Mouse (Mus musculus): ENCODE measurements around the gene Sipa1l1. TPM values are rescaled to one million over a fixed set of nuclear protein-coding genes. Genes with fewer than 3 reads are reported as not detected.

Gene Sipa1l1
- polyA plus RNA-seq, 2 experiments: 2.6 to 2.7 TPM

GRCm38 (mm10) chr12:82320204-82320603, 151.1 kb downstream of the Sipa1l1 start:
- H3K36me3 ChIP-seq (replicated peaks; ENCODE audit: control insufficient read depth, insufficient read depth, low read depth): no peaks in the 10 kb centered on the region
- DNase-seq (ENCODE audit: low read depth in 3 of 3, low spot score in 3 of 3) (no peak), ATAC-seq (ENCODE audit: insufficient read depth) (no peak)
- 30% methylated on average over 3 of the region's 3 CpGs for WGBS (ENCODE audit: insufficient replicate concordance)
- no peaks in the 10 kb centered on the region; a peak in 1 of 4 replicates for H3K4me1 ChIP-seq (replicated peaks; ENCODE audit: control insufficient read depth in 2 of 2, insufficient read depth in 2 of 2, low read length in 1 of 2)
- TF ChIP-seq CTCF (IDR thresholded peaks at IDR 0.05; ENCODE audit: low read depth): no peak
- no peak for TF ChIP-seq EP300 (IDR thresholded peaks at IDR 0.05; ENCODE audit: low read depth)
- H3K27me3 ChIP-seq (ENCODE audit: control insufficient read depth, insufficient read depth, low read length): no peaks in the 10 kb centered on the region
- no peak overlapping the region for H3K4me2 ChIP-seq (ENCODE audit: low read depth)
- H3K9me3 ChIP-seq (ENCODE audit: control insufficient read depth, low read length): no peaks in the 10 kb centered on the region
- no peak overlapping the region for H3K27ac ChIP-seq
- no peak overlapping the region for H3K9ac ChIP-seq (replicated peaks)
- H3K4me3 ChIP-seq (ENCODE audit: insufficient read depth in 1 of 2, low read depth in 2 of 2, low read length in 2 of 2): no peak overlapping the region

GRCm38 (mm10) chr12:82321397-82321796, 152.3 kb downstream of the Sipa1l1 start:
- H3K27ac ChIP-seq: no peak overlapping the region
- H3K9me3 ChIP-seq (ENCODE audit: control insufficient read depth, low read length): no peaks in the 10 kb centered on the region
- H3K4me1 ChIP-seq (replicated peaks; ENCODE audit: control insufficient read depth in 2 of 2, insufficient read depth in 2 of 2, low read length in 1 of 2): no peaks in the 10 kb centered on the region; a peak in 1 of 4 replicates
- H3K4me3 ChIP-seq (ENCODE audit: insufficient read depth in 1 of 2, low read depth in 2 of 2, low read length in 2 of 2): no peak overlapping the region
- no peak for TF ChIP-seq EP300 (IDR thresholded peaks at IDR 0.05; ENCODE audit: low read depth)
- TF ChIP-seq CTCF (IDR thresholded peaks at IDR 0.05; ENCODE audit: low read depth): no peak
- H3K36me3 ChIP-seq (replicated peaks; ENCODE audit: control insufficient read depth, insufficient read depth, low read depth): no peaks in the 10 kb centered on the region
- no peak for ATAC-seq (ENCODE audit: insufficient read depth)
- no peak overlapping the region for H3K9ac ChIP-seq (replicated peaks)
- DNase-seq (ENCODE audit: low read depth in 3 of 3, low spot score in 3 of 3): no peak
- no peak overlapping the region for H3K4me2 ChIP-seq (ENCODE audit: low read depth)
- 69% methylated on average over 8 of the region's 8 CpGs for WGBS (ENCODE audit: insufficient replicate concordance)
- H3K27me3 ChIP-seq (ENCODE audit: control insufficient read depth, insufficient read depth, low read length): no peaks in the 10 kb centered on the region

GRCm38 (mm10) chr12:82321855-82322254, 152.7 kb downstream of the Sipa1l1 start:
- no peak overlapping the region for H3K9ac ChIP-seq (replicated peaks)
- DNase-seq (ENCODE audit: low read depth in 3 of 3, low spot score in 3 of 3): no peak
- no peak overlapping the region for H3K4me2 ChIP-seq (ENCODE audit: low read depth)
- H3K36me3 ChIP-seq (replicated peaks; ENCODE audit: control insufficient read depth, insufficient read depth, low read depth): no peaks in the 10 kb centered on the region
- no peak overlapping the region for H3K4me3 ChIP-seq (ENCODE audit: insufficient read depth in 1 of 2, low read depth in 2 of 2, low read length in 2 of 2)
- H3K27ac ChIP-seq: no peak overlapping the region
- TF ChIP-seq CTCF (IDR thresholded peaks at IDR 0.05; ENCODE audit: low read depth) (no peak), EP300 (IDR thresholded peaks at IDR 0.05; ENCODE audit: low read depth) (no peak)
- no peaks in the 10 kb centered on the region for H3K27me3 ChIP-seq (ENCODE audit: control insufficient read depth, insufficient read depth, low read length)
- H3K4me1 ChIP-seq (replicated peaks; ENCODE audit: control insufficient read depth in 2 of 2, insufficient read depth in 2 of 2, low read length in 1 of 2): no peaks in the 10 kb centered on the region; a peak in 1 of 4 replicates
- no peak for ATAC-seq (ENCODE audit: insufficient read depth)
- H3K9me3 ChIP-seq (ENCODE audit: control insufficient read depth, low read length): no peaks in the 10 kb centered on the region
- WGBS (ENCODE audit: insufficient replicate concordance): 79% methylated on average over 2 of the region's 2 CpGs

- Histone ChIP-seq H3K4me2 (ENCODE audit: low read depth) (no peak overlapping the region), H3K4me1 (replicated peaks; ENCODE audit: control insufficient read depth in 2 of 2, insufficient read depth in 2 of 2, low read length in 1 of 2) (no peaks in the 10 kb centered on the region; a peak in 1 of 4 replicates), H3K9me3 (ENCODE audit: control insufficient read depth, low read length) (no peaks in the 10 kb centered on the region), H3K27me3 (ENCODE audit: control insufficient read depth, insufficient read depth, low read length) (no peaks in the 10 kb centered on the region), H3K9ac (replicated peaks) (no peak overlapping the region), H3K27ac (no peak overlapping the region), H3K4me3 (ENCODE audit: insufficient read depth in 1 of 2, low read depth in 2 of 2, low read length in 2 of 2) (no peak overlapping the region), H3K36me3 (replicated peaks; ENCODE audit: control insufficient read depth, insufficient read depth, low read depth) (no peaks in the 10 kb centered on the region)
- DNase-seq (ENCODE audit: low read depth in 3 of 3, low spot score in 3 of 3): no peak
- WGBS (ENCODE audit: insufficient replicate concordance): 64% methylated on average over 7 of the region's 7 CpGs
- ATAC-seq (ENCODE audit: insufficient read depth): no peak
- TF ChIP-seq EP300 (IDR thresholded peaks at IDR 0.05; ENCODE audit: low read depth) (no peak), CTCF (IDR thresholded peaks at IDR 0.05; ENCODE audit: low read depth) (no peak)
Measured at GRCm38 (mm10) chr12:82322759-82323451, 153.8 kb downstream of the Sipa1l1 start.

- DNase-seq (ENCODE audit: low read depth in 3 of 3, low spot score in 3 of 3): no peak
Measured at GRCm38 (mm10) chr12:82324621-82325020, 155.5 kb downstream of the Sipa1l1 start.

More at GRCm38 (mm10) chr12:82324621-82325020, 155.5 kb downstream of the Sipa1l1 start:
- Histone ChIP-seq H3K9me3 (ENCODE audit: control insufficient read depth, low read length) (no peaks in the 10 kb centered on the region), H3K4me2 (ENCODE audit: low read depth) (no peak overlapping the region), H3K4me1 (replicated peaks; ENCODE audit: control insufficient read depth in 2 of 2, insufficient read depth in 2 of 2, low read length in 1 of 2) (no peaks in the 10 kb centered on the region; a peak in 1 of 4 replicates), H3K27ac (no peak overlapping the region), H3K36me3 (replicated peaks; ENCODE audit: control insufficient read depth, insufficient read depth, low read depth) (no peaks in the 10 kb centered on the region), H3K4me3 (ENCODE audit: insufficient read depth in 1 of 2, low read depth in 2 of 2, low read length in 2 of 2) (no peak overlapping the region), H3K9ac (replicated peaks) (no peak overlapping the region), H3K27me3 (ENCODE audit: control insufficient read depth, insufficient read depth, low read length) (no peaks in the 10 kb centered on the region)
- no peak for TF ChIP-seq EP300 (IDR thresholded peaks at IDR 0.05; ENCODE audit: low read depth)
- TF ChIP-seq CTCF (IDR thresholded peaks at IDR 0.05; ENCODE audit: low read depth): no peak
- ATAC-seq (ENCODE audit: insufficient read depth): no peak
- WGBS (ENCODE audit: insufficient replicate concordance): 78% methylated on average over 5 of the region's 5 CpGs
